Mouse (Mus musculus) monocyte, adult 5-6 weeks (primary cell): ENCODE measurements around the gene Dgke. TPM values are rescaled to one million over a fixed set of nuclear protein-coding genes. Genes with fewer than 3 reads are reported as not detected.

ENCODE experiments used
- ATAC-seq: fragments of 153-309, 156-312 bp; replicated peaks from 2 replicates; pipeline ENCODE4 v1.8.0; 2017; ENCODE audit warnings: mild to moderate bottlenecking; ENCODE audit not compliant: low TSS enrichment, insufficient number of reproducible peaks, severe bottlenecking, poor library complexity, low FRiP score
- total RNA-seq: library from RNA; stranded (forward); fragments of 200-1000, 200-491, 200-594 nt; gene quantifications from 3 replicates; pipeline ENCODE4 v1.2.3, GENCODE M21; 2017

The Dgke gene
- total RNA-seq, 1 experiment from 2014 or later = 4.6 TPM

DNA sequence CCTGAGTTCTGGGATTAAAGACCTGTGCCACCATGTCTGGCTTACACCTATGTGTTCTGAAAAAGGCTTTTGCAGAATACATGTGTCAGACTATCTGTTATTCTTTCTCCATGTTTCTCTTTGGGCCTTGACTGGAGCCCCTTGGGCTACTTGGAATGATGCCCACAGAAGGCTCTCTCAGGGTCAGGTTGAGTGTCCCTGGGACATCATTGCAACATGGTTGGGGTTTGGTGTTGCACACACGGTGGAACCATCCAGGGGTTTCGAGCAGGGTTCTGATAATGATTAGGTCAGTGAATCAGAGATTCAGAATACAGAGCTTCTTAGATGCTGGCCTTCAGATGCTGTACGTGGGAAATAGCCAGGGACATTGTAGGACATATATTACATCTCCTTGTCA is 11.7 kb upstream of the Dgke start:
- no peak for ATAC-seq

GRCm38 (mm10) chr11:89077601-89078000 is 11.0 kb upstream of the Dgke start:
- no peak for ATAC-seq

DNA sequence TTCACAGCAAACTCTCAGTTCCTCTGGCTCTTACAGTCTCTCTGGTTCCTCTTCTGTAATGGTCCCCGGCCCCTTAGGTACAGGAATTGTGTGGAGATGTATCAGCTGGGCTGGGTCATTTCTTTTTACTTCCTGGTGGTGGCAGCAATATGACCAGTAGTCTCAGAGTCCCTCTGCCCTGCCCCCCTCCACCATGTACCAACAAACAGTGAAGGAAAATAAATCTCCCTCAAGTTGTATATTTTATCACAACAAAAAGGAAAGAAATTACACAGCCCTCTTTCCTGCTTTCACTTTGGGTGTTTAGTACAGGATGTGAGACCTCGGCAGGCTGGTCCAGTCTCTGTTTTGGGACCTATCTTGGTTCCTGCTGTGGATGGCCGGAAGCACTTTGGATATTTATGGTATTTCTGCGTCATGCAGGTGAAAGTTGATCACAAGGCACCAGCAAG is 9.7 kb upstream of the Dgke start:
- ATAC-seq = peak; percentile 45

DNA sequence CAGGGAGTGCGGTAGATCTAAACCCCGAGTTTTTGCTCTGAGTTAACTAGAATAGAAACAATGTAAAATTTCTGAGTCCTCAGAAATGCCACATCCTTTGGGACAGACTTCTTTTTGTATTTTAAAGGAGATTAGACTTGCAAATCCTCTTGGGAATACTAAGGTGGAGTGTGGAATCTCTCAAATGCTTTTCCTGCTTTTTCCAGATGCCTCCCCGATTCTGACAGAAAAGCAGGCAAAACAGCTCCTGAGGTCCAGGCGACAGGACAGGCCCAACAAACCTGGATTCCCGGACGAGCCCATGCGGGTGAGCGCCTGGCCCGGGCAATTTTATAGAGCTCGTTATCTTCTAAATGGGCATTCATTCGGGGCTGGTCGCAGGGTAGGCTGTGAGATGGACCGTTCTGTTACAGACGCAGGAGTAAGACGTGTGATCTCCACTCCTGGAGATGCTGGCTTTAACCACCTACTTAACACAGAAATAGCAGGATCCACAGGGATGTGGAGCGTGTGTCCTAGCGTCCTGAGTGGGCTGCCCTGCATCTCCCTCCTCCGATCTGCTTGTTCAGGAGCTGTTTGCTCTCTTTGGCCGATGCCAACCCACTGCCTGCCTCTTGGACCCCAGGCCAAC is 8.2 kb upstream of the Dgke start:
- no peak for ATAC-seq

DNA sequence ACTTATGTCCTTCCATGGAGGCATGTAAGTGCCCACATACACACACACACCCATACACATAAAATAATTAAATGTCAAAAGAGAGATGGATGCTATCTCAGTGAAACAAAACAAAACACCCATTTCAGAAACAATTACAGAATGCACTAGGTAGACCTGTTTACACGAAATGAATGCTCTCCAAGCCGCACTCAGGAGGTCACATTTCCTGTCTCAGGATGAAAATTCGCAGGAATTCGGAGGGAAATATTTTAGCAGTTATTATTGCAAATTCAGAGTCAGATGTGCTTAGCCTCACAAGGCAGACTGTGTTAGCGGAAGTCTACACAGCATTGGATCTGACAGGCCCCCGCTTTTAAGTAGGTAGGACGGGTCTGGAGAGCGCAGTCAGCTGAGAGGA is 6.9 kb upstream of the Dgke start, which contains the start of gene Gm525:
Gene Gm525 (plus strand): TSS at position 301 of the 400 bp plus-strand sequence.
- no peak for ATAC-seq

- no peak for ATAC-seq
Observed at GRCm38 (mm10) chr11:89071522-89071921, 4.9 kb upstream of the Dgke start.

DNA sequence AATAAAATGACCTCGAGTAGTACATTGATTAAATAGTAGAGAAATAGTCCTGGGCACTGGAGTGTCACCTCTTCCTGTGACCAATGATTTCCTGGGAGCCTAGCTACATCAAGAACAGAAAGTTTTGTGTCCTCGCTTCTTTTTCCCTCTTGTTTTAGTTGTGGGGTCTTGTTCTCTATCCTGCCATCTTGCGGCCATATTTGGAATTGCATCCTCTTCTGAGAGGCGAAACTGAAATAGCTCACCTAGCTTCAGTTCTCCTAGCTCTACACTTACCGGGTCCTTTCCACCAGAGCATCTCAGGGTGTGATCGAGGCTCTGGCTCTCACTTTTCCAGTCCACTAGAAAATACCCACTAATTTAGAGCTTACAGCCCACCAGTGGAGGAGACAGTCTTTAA is 2.7 kb upstream of the Dgke start:
- ATAC-seq = peak; percentile 59

DNA sequence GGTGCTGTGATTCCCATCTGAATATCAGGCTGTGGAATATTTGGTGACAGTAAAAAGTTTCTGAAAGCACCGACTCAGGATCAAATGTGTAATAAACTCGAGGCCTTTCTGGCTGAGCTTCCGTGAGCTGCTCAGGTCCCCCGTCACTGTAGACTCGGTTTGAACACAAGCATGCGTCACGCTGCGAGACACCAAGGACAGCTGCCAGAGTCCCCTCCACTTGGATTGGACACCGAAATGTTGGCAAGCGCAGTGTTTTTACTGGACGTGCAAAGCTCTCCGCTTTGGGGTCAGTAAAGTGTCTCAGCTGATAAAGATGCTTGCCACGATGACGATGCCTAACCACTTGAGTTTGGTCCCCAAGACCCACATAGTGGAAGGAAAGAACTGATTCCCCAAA is 2.0 kb upstream of the Dgke start:
- no peak for ATAC-seq

DNA sequence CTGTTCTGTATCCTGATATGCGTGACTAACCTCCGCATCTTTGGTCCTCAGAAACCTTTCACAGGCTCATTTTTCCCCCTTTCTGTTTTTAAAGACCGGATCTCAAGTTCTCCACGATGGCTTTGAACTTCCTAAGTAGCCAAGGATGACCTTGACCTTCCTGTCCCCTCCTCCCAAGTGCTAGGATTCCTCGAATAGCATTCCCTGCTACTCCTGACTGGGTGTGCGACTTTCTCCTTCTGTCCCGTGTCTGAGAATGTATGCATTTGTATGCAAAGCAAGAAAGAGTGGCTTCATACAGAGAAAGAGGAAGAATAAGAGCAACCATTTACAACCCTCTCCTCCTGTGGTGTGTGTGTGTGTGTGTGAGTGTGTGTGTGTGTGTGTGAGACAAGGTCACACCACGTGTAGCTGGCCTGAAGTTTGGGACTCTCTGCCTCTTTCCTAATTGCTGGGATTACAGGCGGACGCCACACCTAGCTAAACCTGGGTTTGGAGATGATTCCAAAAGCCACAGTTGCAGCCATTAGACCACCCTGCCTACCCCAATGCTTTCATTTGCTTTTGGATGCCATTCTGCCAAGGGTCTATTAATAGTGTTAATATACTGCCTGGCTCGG is 1.3 kb upstream of the Dgke start:
- no peak for ATAC-seq

DNA sequence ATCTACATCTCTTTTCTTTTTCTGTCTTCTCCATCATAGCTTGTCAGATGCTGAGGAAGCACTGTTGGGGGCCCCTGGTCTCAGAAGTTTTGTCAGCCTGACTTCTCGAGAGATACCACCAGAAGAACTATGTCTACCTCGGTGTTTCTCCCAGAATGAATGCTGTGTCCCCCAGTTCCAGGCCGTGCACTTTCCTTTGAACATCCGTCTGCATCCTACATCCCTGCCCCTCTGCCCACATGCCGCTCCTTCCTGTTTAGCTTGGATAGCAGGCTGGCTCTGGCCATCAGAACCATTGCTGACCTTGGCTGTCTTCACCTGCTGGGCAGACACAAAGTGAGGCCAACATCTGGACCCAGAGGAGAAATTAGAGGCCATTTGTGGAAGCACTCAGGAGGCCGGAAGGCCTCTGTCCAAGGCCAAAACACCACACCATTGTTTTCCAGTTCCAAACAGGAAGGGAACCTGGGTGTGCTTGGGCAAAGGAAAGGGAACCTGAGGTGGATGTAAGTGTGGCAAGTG is 712 bp upstream of the Dgke start:
- ATAC-seq = no peak

GRCm38 (mm10) chr11:89066126-89066525 is 524 bp downstream of the Dgke start:
- ATAC-seq = no peak

- ATAC-seq = no peak
Observed at GRCm38 (mm10) chr11:89065297-89065696, 1.4 kb downstream of the Dgke start.

- ATAC-seq = no peak
Observed at GRCm38 (mm10) chr11:89064312-89064711, 2.3 kb downstream of the Dgke start.

- ATAC-seq = no peak
Observed at GRCm38 (mm10) chr11:89061362-89061761, 5.3 kb downstream of the Dgke start.

GRCm38 (mm10) chr11:89060423-89061089 is 6.1 kb downstream of the Dgke start:
- peak; percentile 83 for ATAC-seq

GRCm38 (mm10) chr11:89059919-89060422 is 6.7 kb downstream of the Dgke start:
- ATAC-seq = peak; percentile 44

DNA sequence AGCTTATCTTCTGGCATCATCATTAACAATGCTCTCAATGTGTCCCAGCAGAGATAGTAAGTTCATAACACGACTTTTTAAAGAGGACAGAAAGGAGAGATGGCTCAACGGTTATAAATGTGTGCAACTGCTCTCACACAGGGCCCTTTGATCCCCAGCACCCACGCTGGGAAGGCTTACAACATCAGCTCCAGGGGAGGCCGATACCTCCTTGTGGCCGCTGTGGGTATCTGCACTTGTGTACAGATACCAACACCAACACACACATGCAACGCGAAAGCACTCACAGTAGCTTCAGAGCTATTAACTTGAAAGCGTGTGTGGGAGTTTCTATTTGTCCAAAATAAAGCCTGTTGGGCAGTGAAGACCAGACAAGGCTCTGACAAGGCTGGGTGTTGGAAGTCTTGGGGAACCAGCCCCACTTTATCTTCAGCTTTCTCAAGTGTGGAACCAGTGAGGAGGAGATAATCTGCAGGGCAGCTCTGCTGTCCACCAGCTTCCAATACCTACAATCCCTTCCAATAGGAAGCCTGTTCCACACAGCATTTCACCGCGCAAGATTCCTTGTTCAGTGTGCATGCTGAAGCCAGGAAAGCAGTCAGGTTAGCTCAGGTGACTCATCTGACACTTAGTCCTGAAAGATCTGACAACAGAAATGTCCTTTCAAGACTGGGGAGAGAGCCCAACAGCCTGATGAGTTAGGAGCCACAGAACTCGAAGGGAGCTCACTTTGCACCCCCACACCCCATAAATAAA is 8.0 kb downstream of the Dgke start:
- no peak for ATAC-seq

DNA sequence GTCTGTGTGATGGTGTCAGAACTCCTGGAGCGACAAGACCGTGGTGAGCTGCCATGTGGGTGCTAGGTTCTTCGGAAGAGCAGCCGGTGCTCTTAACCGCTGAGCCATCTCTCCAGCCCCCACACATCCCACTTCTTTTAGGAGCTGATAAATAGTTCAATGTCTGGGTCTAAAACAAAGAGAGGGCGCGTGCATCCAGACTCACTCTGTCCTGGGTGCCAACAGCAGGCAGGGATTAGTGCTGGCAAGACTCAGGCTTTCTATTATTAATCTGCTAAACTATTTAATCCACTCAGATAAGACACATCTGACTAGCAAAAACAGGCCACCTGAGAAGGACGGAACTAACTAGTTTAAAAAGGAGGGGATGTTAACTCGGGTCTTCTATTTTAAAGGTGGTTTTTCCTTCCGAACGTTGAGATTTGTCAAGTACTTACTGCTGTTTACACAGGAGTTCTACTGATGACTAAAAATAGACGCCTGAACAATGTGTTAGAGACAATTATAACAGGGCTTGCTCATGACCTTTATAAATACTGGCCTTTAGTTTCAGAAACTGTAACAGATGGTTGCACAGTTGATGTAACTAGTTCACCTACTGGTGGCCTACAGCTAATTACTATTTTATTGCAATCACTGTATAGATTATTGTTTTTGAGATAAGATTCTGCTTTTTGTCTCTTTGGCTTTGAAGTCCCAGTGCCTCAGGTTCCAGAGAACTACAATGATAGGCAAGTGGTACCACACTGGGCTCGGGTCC is 10.5 kb downstream of the Dgke start:
- no peak for ATAC-seq
